Mouse (Mus musculus): ENCODE data around the gene Apeh.
A peak's percentile ranks its signal among the peaks of the same experiment; 100 is the strongest.

Gene Apeh

GRCm38 (mm10) chr9:108080168-108080567 lies 14.2 kb downstream of the Apeh start, which contains the start of gene Mst1:
Mst1 (plus strand) TSS chr9:108080436.
- no peak for DNase-seq (ENCODE audit: low spot score)

DNA sequence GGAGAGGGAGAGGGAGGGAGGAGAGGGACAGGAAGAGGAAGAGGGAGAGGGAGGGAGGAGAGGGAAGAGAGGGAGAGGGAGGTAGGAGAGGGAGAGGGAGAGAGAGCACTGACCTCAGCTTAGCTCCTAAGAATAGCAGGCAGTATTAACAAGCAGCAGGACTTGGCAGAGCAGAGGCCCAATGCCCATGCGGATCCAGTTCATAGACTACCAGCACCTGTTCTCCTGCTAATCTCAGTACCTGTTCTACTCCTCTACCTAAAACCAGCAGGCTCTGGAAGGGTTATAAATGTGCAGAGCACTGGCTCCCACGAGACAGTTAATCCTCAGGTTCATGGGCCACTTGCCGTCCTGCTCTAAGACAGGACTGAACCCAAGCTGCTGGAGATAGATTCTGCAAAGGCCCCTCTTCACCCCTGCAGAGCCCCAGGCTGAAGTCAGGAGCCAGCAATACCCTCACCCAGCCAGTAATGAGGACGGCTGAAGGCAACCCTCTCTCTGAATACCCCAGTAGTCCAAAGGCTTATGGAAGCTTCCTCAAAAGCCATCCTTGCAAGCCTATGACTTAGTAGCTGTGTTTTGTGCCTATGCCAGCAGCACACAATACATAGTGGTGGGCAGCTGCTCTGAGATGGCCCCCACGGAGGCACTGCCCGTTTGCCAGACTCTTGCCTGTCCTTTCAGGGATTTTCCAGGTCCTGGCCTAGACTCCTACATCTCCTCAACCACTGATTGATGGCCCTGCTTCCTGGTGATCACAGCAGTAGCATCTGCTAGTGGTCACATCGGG lies 21.1 kb downstream of the Apeh start:
- DNase-seq (ENCODE audit: low spot score) = no peak

DNA sequence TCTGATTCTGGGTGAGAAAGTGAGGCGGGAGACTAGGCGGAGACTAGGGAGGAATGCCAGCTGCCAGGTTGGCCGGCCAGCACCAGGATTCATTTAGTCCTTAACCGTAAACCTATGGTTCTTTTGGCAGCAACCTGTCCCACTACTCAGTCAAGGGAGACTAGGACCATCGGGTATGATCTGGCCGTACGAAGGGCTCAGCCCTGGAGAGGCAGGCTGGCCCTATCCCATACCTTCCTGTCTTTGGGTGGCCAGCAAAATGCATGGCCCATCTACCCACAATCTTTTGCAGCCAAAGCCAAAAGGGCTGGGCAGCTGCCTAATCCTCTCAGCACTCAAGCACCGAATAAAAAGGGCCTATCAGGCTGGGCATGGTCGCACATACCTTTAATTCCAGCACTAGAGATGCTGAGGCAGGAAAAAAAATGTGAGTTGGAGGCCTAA lies 21.9 kb downstream of the Apeh start:
- DNase-seq (ENCODE audit: low spot score) = no peak

- DNase-seq (ENCODE audit: low spot score) = no peak
Measured at GRCm38 (mm10) chr9:108071801-108072200, 22.6 kb downstream of the Apeh start.

DNA sequence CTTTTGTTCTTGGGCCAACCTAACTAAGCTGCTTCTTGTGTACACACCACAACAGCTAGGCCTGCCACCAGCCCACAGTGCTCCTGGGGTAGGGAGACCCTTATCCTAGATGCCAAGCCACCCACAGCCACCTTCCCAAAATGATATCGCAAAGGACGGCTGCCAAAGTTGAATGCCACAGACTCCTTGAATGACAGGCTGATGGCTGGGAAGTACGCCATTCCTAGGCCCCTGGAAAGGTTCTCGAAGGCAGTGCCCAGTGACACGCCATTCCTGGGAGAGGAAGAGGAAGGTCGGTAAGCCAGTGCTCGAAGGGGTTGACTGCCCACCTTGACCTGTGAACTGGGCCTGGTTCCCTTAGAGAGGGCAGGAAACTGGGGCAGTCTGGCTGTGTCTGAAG lies 24.9 kb downstream of the Apeh start:
- DNase-seq (ENCODE audit: low spot score) = no peak

DNA sequence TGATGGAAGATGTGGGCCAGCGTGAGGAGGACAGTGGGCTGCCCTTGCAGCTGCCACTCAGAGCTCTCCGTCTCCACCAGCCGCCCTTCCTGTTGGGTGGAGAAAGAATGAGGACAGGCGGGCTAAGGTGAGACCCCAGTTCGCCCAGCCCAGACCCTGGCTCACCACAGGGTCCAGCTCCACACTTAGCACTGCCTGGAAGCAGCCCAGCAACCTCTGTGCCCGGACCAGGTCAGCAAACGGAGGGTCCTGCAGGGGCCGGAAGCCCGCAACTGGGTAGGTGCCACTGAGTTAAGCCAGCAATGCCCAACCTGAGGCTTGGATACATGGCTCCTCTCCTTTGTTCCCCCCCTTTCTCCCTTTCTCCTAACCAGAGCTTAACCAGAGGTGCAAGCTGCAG lies 25.4 kb downstream of the Apeh start:
- DNase-seq (ENCODE audit: low spot score) = no peak

GRCm38 (mm10) chr9:108067900-108068299 lies 26.5 kb downstream of the Apeh start:
- peak; percentile 80 for DNase-seq (ENCODE audit: low spot score)

- DNase-seq (ENCODE audit: low spot score) = no peak
Measured at GRCm38 (mm10) chr9:108067199-108067598, 27.2 kb downstream of the Apeh start.

GRCm38 (mm10) chr9:108065491-108066011 lies 28.9 kb downstream of the Apeh start:
- no peak for DNase-seq (ENCODE audit: low spot score)

DNA sequence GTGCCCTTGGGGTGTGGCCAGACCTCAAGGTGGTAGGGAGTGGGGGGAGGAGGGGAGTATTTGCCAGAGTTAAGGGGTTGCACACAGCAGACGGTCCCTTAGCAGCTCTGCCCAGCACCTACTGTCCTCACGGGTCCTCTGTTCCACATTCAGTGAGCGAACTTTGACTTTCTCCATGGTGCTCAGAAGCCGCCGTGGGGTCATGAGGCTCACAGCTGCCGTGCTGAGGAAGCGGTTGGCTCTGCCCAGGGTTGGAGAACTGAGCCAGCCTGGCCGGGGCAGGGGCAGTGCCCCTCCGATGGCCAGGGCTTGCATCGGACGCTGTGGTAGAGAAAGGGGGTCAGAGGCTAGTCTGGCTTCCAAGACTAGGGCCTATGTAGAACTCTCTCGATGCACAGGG lies 31.0 kb downstream of the Apeh start:
- DNase-seq (ENCODE audit: low spot score) = no peak

DNA sequence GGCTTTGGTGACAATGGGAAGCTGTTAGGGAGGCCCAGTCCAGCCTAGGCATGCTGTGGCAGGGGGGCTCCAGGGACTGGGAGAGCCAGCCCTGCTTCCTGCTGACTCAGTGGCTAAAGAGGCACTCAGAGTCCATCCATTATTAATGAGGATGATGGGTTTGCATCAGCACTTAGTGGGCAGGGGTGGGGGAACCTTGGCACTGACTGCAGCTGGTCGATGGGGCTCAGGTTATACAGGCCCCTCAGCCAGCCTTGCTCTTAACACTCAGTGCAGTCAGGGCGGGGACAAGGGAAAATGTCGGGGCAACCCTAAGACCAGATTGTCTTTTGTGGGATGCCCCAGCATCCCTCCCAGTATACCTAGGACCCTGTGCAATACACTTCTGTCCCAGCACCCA lies 32.3 kb downstream of the Apeh start:
- DNase-seq (ENCODE audit: low spot score) = no peak

DNA sequence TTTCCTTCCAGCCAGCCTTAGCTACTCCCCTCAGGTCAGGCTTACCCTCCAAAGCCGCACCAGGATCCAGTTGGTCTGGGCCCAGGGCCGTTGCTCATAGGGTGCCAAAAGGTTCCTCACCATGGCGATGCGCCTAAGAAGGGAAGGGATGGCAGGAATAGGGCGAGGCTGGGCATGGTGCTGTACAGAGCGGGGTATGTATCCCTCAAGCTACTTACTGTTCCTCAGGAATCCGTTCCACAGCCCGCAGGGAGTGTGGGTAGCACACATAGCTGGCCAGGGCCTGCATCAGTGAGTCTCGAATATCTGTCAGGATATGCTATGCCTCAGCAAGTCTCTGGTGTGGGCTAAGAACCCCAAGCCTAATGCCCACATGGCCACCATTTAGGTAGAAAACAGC lies 36.1 kb downstream of the Apeh start:
- DNase-seq (ENCODE audit: low spot score) = no peak

- no peak for DNase-seq (ENCODE audit: low spot score)
Measured at GRCm38 (mm10) chr9:108057262-108057562, 37.2 kb downstream of the Apeh start.

- no peak for DNase-seq (ENCODE audit: low spot score)
Measured at GRCm38 (mm10) chr9:108056361-108057261, 37.8 kb downstream of the Apeh start.

DNA sequence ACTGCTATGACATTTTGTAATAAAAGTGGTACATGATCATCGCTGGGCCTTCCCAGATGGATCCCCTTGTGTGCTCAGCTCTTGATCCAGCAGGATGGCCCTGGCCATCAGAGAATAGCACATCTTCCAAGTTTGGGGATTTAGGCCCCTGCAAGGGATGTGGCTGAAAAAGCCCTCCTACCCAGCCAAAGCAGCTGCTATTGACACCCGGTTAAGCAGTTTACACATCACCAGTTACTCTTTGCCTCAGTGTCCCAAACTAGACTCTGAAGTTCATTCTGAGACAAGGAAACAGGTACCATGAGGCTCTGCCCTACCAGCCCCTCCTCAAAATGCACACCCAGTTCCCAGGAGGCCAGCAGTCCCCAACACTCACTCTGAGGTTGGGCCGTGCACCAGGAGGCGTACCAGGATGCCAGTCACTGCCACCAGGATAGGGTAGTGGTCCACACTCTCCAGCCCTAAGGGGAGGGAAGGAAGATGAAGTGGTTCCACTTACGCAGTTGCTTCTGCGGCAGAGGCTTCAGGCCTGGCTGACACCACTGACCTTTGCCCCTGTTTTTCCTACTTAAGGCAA lies 38.7 kb downstream of the Apeh start:
- DNase-seq (ENCODE audit: low spot score) = no peak

DNA sequence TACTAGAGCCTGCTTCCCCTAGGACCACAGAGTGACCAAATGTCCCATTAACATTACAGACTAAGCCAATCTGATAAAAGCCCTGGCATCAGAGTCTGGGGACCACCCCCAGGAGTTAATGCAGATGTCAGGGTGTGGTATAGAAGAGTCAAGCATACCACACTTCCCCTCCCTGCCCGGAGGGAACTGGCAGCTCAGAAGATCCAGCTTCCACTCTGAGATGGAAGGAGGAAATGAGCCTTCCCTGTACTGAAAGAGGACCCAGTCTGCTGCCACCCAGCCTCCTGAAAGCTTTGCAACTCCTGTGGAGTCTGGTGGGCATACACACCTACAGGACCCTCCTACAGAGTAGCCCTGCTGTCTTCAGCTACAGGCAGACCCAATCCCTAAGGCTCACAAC lies 39.3 kb downstream of the Apeh start:
- DNase-seq (ENCODE audit: low spot score) = no peak

GRCm38 (mm10) chr9:108054331-108055040 lies 39.9 kb downstream of the Apeh start:
- DNase-seq (ENCODE audit: low spot score) = no peak

DNA sequence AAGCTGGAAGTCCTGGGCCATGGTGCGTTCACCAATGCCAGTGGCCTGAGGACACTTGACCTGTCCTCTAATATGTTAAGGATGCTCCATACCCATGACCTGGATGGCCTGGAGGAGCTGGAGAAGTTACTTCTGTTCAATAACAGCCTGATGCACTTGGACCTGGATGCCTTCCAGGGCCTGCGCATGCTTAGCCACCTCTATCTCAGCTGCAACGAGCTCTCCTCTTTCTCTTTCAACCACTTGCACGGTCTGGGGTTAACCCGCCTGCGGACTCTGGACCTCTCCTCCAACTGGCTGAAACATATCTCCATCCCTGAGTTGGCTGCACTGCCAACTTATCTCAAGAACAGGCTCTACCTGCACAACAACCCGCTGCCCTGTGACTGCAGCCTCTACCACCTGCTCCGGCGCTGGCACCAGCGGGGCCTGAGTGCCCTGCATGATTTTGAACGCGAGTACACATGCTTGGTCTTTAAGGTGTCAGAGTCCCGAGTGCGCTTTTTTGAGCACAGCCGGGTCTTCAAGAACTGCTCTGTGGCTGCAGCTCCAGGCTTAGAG lies 40.7 kb downstream of the Apeh start:
- no peak for DNase-seq (ENCODE audit: low spot score)

DNA sequence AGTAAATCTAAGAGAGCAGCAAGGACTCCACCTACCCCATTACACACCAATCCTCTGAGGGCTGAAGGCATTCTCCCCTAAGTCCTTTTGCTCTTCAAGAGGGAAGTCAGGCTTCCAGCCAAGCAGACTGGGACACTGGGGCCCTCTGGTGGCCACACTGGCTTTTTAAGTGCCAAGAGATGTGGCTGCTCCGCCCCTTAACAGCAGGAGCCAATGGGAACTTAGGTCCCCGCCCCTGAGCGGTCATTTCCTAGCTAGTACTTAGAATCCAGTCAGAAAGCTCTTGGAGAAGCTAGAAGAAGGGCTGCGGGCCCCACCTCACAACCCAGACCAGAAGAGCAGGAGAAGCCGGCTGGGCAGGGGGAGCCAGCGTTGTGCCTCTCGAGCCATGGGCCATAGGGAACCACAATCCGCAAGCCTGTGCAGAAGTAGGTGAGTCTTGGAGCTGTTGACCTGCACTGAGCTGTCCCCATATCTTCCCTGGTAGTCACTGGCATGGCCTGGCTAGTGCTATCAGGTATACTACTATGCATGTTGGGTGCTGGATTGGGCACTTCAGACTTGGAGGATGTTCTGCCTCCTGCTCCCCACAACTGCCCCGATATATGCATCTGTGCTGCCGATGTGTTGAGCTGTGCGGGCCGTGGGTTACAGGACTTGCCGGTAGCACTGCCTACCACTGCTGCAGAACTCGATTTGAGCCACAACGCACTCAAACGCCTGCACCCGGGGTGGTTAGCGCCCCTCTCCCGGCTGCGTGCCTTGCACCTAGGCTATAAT lies 41.3 kb downstream of the Apeh start, which contains the start of gene Amigo3:
Gene Amigo3 (plus strand): TSS at position 275 of the 780 bp plus-strand sequence.
- peak; percentile 98 for DNase-seq (ENCODE audit: low spot score)

DNA sequence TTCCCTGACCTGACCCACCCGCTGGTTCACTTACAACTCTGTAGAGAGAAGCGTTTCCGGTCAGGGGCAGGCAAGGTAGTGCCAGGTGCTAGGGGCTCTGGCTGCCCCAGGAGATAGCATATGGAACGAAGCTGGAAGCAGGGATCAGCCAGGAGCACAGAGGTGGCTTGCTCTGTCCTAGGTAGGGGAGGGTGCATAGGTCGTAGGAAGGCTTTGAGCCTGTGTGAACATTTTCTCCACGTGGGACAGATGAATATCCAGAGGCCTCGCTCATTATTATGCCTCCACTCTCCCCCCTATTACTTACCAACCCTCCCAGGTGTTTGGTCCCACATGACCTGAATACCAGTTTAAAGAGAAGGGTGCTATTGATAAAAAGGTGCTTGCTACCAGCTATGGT lies 42.0 kb downstream of the Apeh start:
- no peak for DNase-seq (ENCODE audit: low spot score)

GRCm38 (mm10) chr9:108051931-108052220 lies 42.5 kb downstream of the Apeh start:
- no peak for DNase-seq (ENCODE audit: low spot score)

All from layer of hippocampus, adult 9-10 months (tissue).